Comparison of ENCODE assay signal across 9 mouse cellular contexts in genomic region chr15:11966367-11966766, GRCm38 (mm10). TPM values are rescaled to one million over a fixed set of nuclear protein-coding genes. Genes with fewer than 3 reads are reported as not detected.
A peak's percentile ranks its signal among the peaks of the same experiment; 100 is the strongest.
DNase-seq lines count a peak whose midpoint lies in the region; ATAC-seq and TF ChIP-seq lines count a peak whose summit lies in the region.
"Had no signal": no experiment of that assay in that cellular context is flagged by ENCODE, and none has a peak within 500 bp of the region (broad histone marks: within the 10 kb centered on the region; RNA-seq: fewer than 3 reads in every experiment).

No protein-coding gene starts in this region.

- H3K36me3 ChIP-seq in intestine, embryonic 14.5 days (ENCODE audit: control insufficient read depth, insufficient read depth, low read length), result no peaks in the 10 kb centered on the region
- H3K36me3 ChIP-seq in intestine, embryonic 16.5 days (ENCODE audit: control insufficient read depth, insufficient read depth, low read length), result no peaks in the 10 kb centered on the region
- no peaks in the 10 kb centered on the region for H3K36me3 ChIP-seq in thymus, adult 2 months (ENCODE audit: control insufficient read depth, insufficient read depth, low read length)
- no peaks in the 10 kb centered on the region for H3K36me3 ChIP-seq in myocyte (ENCODE audit: control insufficient read depth, insufficient read depth)
- H3K36me3 ChIP-seq: embryonic facial prominence, embryonic 13.5 days; limb, embryonic 13.5 days had no signal

- H3K4me2 ChIP-seq in intestine, embryonic 14.5 days (ENCODE audit: low read length), result no peak overlapping the region
- H3K4me2 ChIP-seq in intestine, embryonic 16.5 days (ENCODE audit: low read depth, low read length), result no peak overlapping the region
- H3K4me2 ChIP-seq in myocyte (ENCODE audit: low read depth), result peak overlapping the region; percentile 7
- H3K4me2 ChIP-seq: embryonic facial prominence, embryonic 13.5 days; limb, embryonic 13.5 days had no signal

- no peak for TF ChIP-seq CTCF in thymus, adult 2 months (IDR thresholded peaks at IDR 0.05; ENCODE audit: borderline replicate concordance, control insufficient read depth, extremely low read depth, insufficient read depth, low read length, poor library complexity)

- H3K27me3 ChIP-seq in intestine, embryonic 14.5 days (replicated peaks; ENCODE audit: control insufficient read depth, insufficient read depth, low read length), result no peaks in the 10 kb centered on the region
- H3K27me3 ChIP-seq in intestine, embryonic 16.5 days (replicated peaks; ENCODE audit: control insufficient read depth, insufficient read depth, low read length), result no peaks in the 10 kb centered on the region
- H3K27me3 ChIP-seq in thymus, adult 2 months (ENCODE audit: control insufficient read depth, insufficient read depth, low read length), result no peaks in the 10 kb centered on the region
- H3K27me3 ChIP-seq in myocyte (ENCODE audit: control insufficient read depth, insufficient read depth, insufficient read length), result no peaks in the 10 kb centered on the region
- H3K27me3 ChIP-seq: embryonic facial prominence, embryonic 13.5 days; limb, embryonic 13.5 days had no signal

- no peaks in the 10 kb centered on the region for H3K9me3 ChIP-seq in intestine, embryonic 14.5 days (ENCODE audit: control insufficient read depth, low read length)
- no peaks in the 10 kb centered on the region for H3K9me3 ChIP-seq in intestine, embryonic 16.5 days (ENCODE audit: control insufficient read depth, low read length)
- H3K9me3 ChIP-seq: embryonic facial prominence, embryonic 13.5 days; limb, embryonic 13.5 days had no signal

- H3K4me3 ChIP-seq in intestine, embryonic 14.5 days (ENCODE audit: low read depth, low read length), result no peak overlapping the region
- no peak overlapping the region for H3K4me3 ChIP-seq in intestine, embryonic 16.5 days (ENCODE audit: low read length)
- no peak overlapping the region for H3K4me3 ChIP-seq in thymus, adult 2 months (ENCODE audit: control insufficient read depth, insufficient read depth, low read length)
- no peak overlapping the region for H3K4me3 ChIP-seq in myocyte
- H3K4me3 ChIP-seq: embryonic facial prominence, embryonic 13.5 days; limb, embryonic 13.5 days had no signal

- no peak overlapping the region for H3K9ac ChIP-seq in intestine, embryonic 14.5 days (ENCODE audit: low read length)
- H3K9ac ChIP-seq in intestine, embryonic 16.5 days (ENCODE audit: low read depth, low read length), result no peak overlapping the region
- H3K9ac ChIP-seq: embryonic facial prominence, embryonic 13.5 days; limb, embryonic 13.5 days had no signal

- H3K4me1 ChIP-seq in intestine, embryonic 14.5 days (replicated peaks; ENCODE audit: control insufficient read depth, insufficient read depth, low read length), result no peaks in the 10 kb centered on the region
- H3K4me1 ChIP-seq in intestine, embryonic 16.5 days (ENCODE audit: control insufficient read depth, insufficient read depth, low read length), result no peaks in the 10 kb centered on the region
- no peaks in the 10 kb centered on the region for H3K4me1 ChIP-seq in thymus, adult 2 months (replicated peaks; ENCODE audit: control insufficient read depth, insufficient read depth, low read length)
- H3K4me1 ChIP-seq: embryonic facial prominence, embryonic 13.5 days; limb, embryonic 13.5 days had no signal

- no peak overlapping the region for H3ac ChIP-seq in myocyte (ENCODE audit: control insufficient read depth, insufficient read length)

- 10% methylated on average over 4 of the region's 4 CpGs for WGBS in intestine, embryonic 14.5 days
- 9% methylated on average over 4 of the region's 4 CpGs for WGBS in intestine, embryonic 16.5 days
- WGBS in thymus, adult 2 months, result 6% methylated on average over 4 of the region's 4 CpGs

- no peak for TF ChIP-seq POLR2A in thymus, adult 2 months (IDR thresholded peaks at IDR 0.05; ENCODE audit: control insufficient read depth, extremely low read depth, insufficient read depth, low read length, poor library complexity)
- TF ChIP-seq POLR2A in myocyte (IDR thresholded peaks at IDR 0.05; ENCODE audit: insufficient read length, low read depth), result no peak

- DNase-seq in intestine, embryonic 14.5 days (ENCODE audit: low spot score), result peak; percentile 82
- DNase-seq in thymus, adult 2 months, result peak; percentile 41
- DNase-seq in thymus, adult 18-20 months, result no peak
- DNase-seq in adrenal gland, postnatal 36 days, result peak; percentile 26 to 59
- peak; percentile 71 for DNase-seq in heart, postnatal 4 days

- H3K27ac ChIP-seq in intestine, embryonic 14.5 days (ENCODE audit: low read depth), result no peak overlapping the region
- H3K27ac ChIP-seq in intestine, embryonic 16.5 days (ENCODE audit: low read length), result no peak overlapping the region
- no peak overlapping the region for H3K27ac ChIP-seq in thymus, adult 2 months (ENCODE audit: control insufficient read depth, insufficient read depth, low read length)
- H3K27ac ChIP-seq: embryonic facial prominence, embryonic 13.5 days; limb, embryonic 13.5 days had no signal

- no peaks in the 10 kb centered on the region for H3K79me2 ChIP-seq in myocyte (ENCODE audit: control insufficient read depth, insufficient read depth)

- ATAC-seq in intestine, embryonic 14.5 days (replicated peaks; ENCODE audit: low FRiP score, low TSS enrichment, low read depth), result no peak
- no peak for ATAC-seq in intestine, embryonic 16.5 days

TF ChIP-seq in myocyte, 11 proteins besides CTCF, POLR2A, EP300 and RAD21:
- TF ChIP-seq MYOD1 (IDR thresholded peaks at IDR 0.05; ENCODE audit: control insufficient read depth in 1 of 3, insufficient read length in 2 of 3, low read depth in 2 of 3) (no peak), USF1 (IDR thresholded peaks at IDR 0.05; ENCODE audit: low read depth) (no peak), TCF3 (IDR thresholded peaks at IDR 0.05; ENCODE audit: insufficient read length, low read depth) (no peak), TCF12 (IDR thresholded peaks at IDR 0.05; ENCODE audit: insufficient read depth, poor library complexity, severe bottlenecking) (no peak), E2F4 (IDR thresholded peaks at IDR 0.05; ENCODE audit: insufficient read depth) (no peak), MAX (IDR thresholded peaks at IDR 0.05; ENCODE audit: low read depth) (no peak), POLR2AphosphoS2 (IDR thresholded peaks at IDR 0.05; ENCODE audit: insufficient read length, low read depth) (no peak), REST (IDR thresholded peaks at IDR 0.05; ENCODE audit: insufficient read depth, insufficient read length) (no peak), SRF (IDR thresholded peaks at IDR 0.05; ENCODE audit: control insufficient read depth, insufficient read length, low read depth) (no peak), CEBPB (IDR thresholded peaks at IDR 0.05; ENCODE audit: insufficient read depth, poor library complexity, severe bottlenecking) (no peak), MYOG (IDR thresholded peaks at IDR 0.05; ENCODE audit: control insufficient read depth in 1 of 3, insufficient read depth in 1 of 3, insufficient read length in 2 of 3, low read depth in 2 of 3) (no peak)

RNA-seq across cellular contexts. Expression of gene Sub1, which starts 30.4 kb away (rescaled TPM):
- polyA plus RNA-seq in intestine, embryonic 14.5 days (2014; fragmentation: Nextera tagmentation; extraction: Ambion mirVana), result 716 and 762 TPM in 2 replicates
- 527 and 590 TPM in 2 replicates for polyA plus RNA-seq in intestine, embryonic 16.5 days (2015; fragmentation: Nextera tagmentation; extraction: Ambion mirVana)
- polyA plus RNA-seq in thymus, adult 2 months (2012; rRNA removed), result 12.7 and 12.9 TPM in 2 replicates
- 100 to 1,000 TPM; 226 to 248 TPM for total RNA-seq in adrenal gland, postnatal 36 days (2021)
- 100 to 1,000 TPM; 183 to 198 TPM for total RNA-seq in heart, postnatal 4 days (2021)
- polyA plus RNA-seq in myocyte (2012; fragmentation: generic; extraction: Trizol), result 156 TPM

RNA-seq across cellular contexts. Expression of gene Npr3, which starts 59.3 kb away (rescaled TPM):
- 11.0 and 11.1 TPM in 2 replicates for polyA plus RNA-seq in intestine, embryonic 14.5 days (2014; fragmentation: Nextera tagmentation; extraction: Ambion mirVana)
- 5.0 TPM in 2 replicates for polyA plus RNA-seq in intestine, embryonic 16.5 days (2015; fragmentation: Nextera tagmentation; extraction: Ambion mirVana)
- polyA plus RNA-seq in thymus, adult 2 months (2012; rRNA removed), result 0.50 and 1.4 TPM in 2 replicates
- 10 to 100 TPM; 10.2 to 19.9 TPM for total RNA-seq in adrenal gland, postnatal 36 days (2021)
- total RNA-seq in heart, postnatal 4 days (2021), result 10 to 100 TPM; 39.6 to 45.7 TPM
- polyA plus RNA-seq in myocyte (2012; fragmentation: generic; extraction: Trizol), result 1.2 TPM

Comparison
In these comparisons a context has a peak if more than half of its experiments do, and no peak if none do; other contexts are left out.
1. DNase-seq: peak in intestine, embryonic 14.5 days (single experiment), thymus, adult 2 months (single experiment), adrenal gland, postnatal 36 days (2 of 2) and heart, postnatal 4 days (single experiment); none in thymus, adult 18-20 months (0 of 2).
2. RNA of gene Sub1, which starts 30.4 kb away (polyA plus RNA-seq): 716 to 762 TPM in intestine, embryonic 14.5 days, 527 to 590 TPM in intestine, embryonic 16.5 days and 156 TPM in myocyte (single experiment); 12.7 to 12.9 TPM in thymus, adult 2 months; every median in the first group is over 10 times any median in the second.